Comparison of ENCODE assay signal across 8 mouse cellular contexts in genomic region chr7:92742774-92743173, GRCm38 (mm10). TPM values are rescaled to one million over a fixed set of nuclear protein-coding genes. Genes with fewer than 3 reads are reported as not detected.
DNase-seq lines count a peak whose midpoint lies in the region; ATAC-seq and TF ChIP-seq lines count a peak whose summit lies in the region.

No protein-coding gene starts in this region.

- DNase-seq in lung, embryonic 14.5 days = peak; percentile 56
- DNase-seq in lung, postnatal 14 days = no peak
- peak; percentile 15 for DNase-seq in embryonic facial prominence, embryonic 10.5 days (ENCODE audit: low spot score)
- DNase-seq in liver, postnatal 0 days = peak; percentile 45
- DNase-seq in stomach, postnatal 0 days (ENCODE audit: low spot score) = peak; percentile 20
- no peak for DNase-seq in right cerebral cortex, postnatal 10 days (ENCODE audit: low spot score in 2 of 2)
- DNase-seq in urinary bladder, postnatal 10 days (ENCODE audit: low spot score) = no peak

- H3K9ac ChIP-seq in lung, embryonic 14.5 days = peak overlapping the region; percentile 59
- peak overlapping the region; percentile 65 for H3K9ac ChIP-seq in hindbrain, embryonic 15.5 days
- H3K9ac ChIP-seq in liver, postnatal 0 days (replicated peaks) = peak overlapping the region; percentile 98
- peak overlapping the region; percentile 56; the same call in 1 of the 2 replicates for H3K9ac ChIP-seq in stomach, postnatal 0 days (ENCODE audit: low read length)

- H3K27ac ChIP-seq in lung, embryonic 14.5 days (ENCODE audit: low read depth) = no peak overlapping the region
- H3K27ac ChIP-seq in embryonic facial prominence, embryonic 10.5 days (replicated peaks) = peak overlapping the region; percentile 98; the same call in 1 of the 2 replicates
- peak overlapping the region; percentile 78 for H3K27ac ChIP-seq in hindbrain, embryonic 15.5 days (replicated peaks)
- H3K27ac ChIP-seq in liver, postnatal 0 days (ENCODE audit: low read depth) = peak overlapping the region; percentile 69
- H3K27ac ChIP-seq in stomach, postnatal 0 days (replicated peaks) = peak overlapping the region; percentile 49

- ATAC-seq in lung, embryonic 14.5 days (ENCODE audit: insufficient read depth) = no peak
- no peak for ATAC-seq in hindbrain, embryonic 15.5 days (ENCODE audit: low FRiP score, low read depth)
- ATAC-seq in liver, postnatal 0 days = peak; percentile 35
- no peak for ATAC-seq in stomach, postnatal 0 days (ENCODE audit: low FRiP score, low TSS enrichment)

- peak; percentile 93 for TF ChIP-seq EP300 in liver, postnatal 0 days (IDR thresholded peaks at IDR 0.05; ENCODE audit: low read depth)
- no peak for TF ChIP-seq EP300 in stomach, postnatal 0 days (optimal IDR thresholded peaks at IDR 0.05)

- peaks cover 17% of the 10 kb centered on the region for H3K36me3 ChIP-seq in lung, embryonic 14.5 days (ENCODE audit: insufficient read depth)
- peaks cover 16% of the 10 kb centered on the region for H3K36me3 ChIP-seq in embryonic facial prominence, embryonic 10.5 days (replicated peaks)
- 0 out of 2 replicates have a peak, but pooled peaks cover 3% of the 10 kb centered on the region for H3K36me3 ChIP-seq in hindbrain, embryonic 15.5 days
- H3K36me3 ChIP-seq in liver, postnatal 0 days (replicated peaks; ENCODE audit: insufficient read depth, low read length) = peaks cover 9% of the 10 kb centered on the region
- H3K36me3 ChIP-seq in stomach, postnatal 0 days (ENCODE audit: control insufficient read depth, insufficient read depth, low read length) = no peaks in the 10 kb centered on the region

- TF ChIP-seq CTCF in lung, embryonic 14.5 days (IDR thresholded peaks at IDR 0.05; ENCODE audit: low read depth) = no peak
- no peak for TF ChIP-seq CTCF in liver, postnatal 0 days (IDR thresholded peaks at IDR 0.05; ENCODE audit: low read depth)
- TF ChIP-seq CTCF in stomach, postnatal 0 days (IDR thresholded peaks at IDR 0.05; ENCODE audit: low read depth) = no peak

- H3K4me1 ChIP-seq in lung, embryonic 14.5 days (ENCODE audit: insufficient read depth) = peaks cover 6% of the 10 kb centered on the region; the same call in 1 of the 2 replicates
- peaks cover 38% of the 10 kb centered on the region for H3K4me1 ChIP-seq in embryonic facial prominence, embryonic 10.5 days
- peaks cover 44% of the 10 kb centered on the region for H3K4me1 ChIP-seq in hindbrain, embryonic 15.5 days (replicated peaks)
- H3K4me1 ChIP-seq in liver, postnatal 0 days (ENCODE audit: insufficient read depth) = peaks cover 19% of the 10 kb centered on the region
- H3K4me1 ChIP-seq in stomach, postnatal 0 days (replicated peaks; ENCODE audit: control insufficient read depth, insufficient read depth) = no peaks in the 10 kb centered on the region

- peak overlapping the region; percentile 87 for H3K4me3 ChIP-seq in lung, embryonic 14.5 days (ENCODE audit: low read depth, low read length)
- H3K4me3 ChIP-seq in embryonic facial prominence, embryonic 10.5 days = peak overlapping the region; percentile 86
- H3K4me3 ChIP-seq in hindbrain, embryonic 15.5 days = peak overlapping the region; percentile 73
- peak overlapping the region; percentile 94 for H3K4me3 ChIP-seq in liver, postnatal 0 days (ENCODE audit: low read depth, low read length)
- H3K4me3 ChIP-seq in stomach, postnatal 0 days (ENCODE audit: low read depth, low read length) = peak overlapping the region; percentile 82

- H3K9me3 ChIP-seq in lung, embryonic 14.5 days (ENCODE audit: low read depth, low read length) = no peaks in the 10 kb centered on the region
- no peaks in the 10 kb centered on the region for H3K9me3 ChIP-seq in embryonic facial prominence, embryonic 10.5 days
- no peaks in the 10 kb centered on the region for H3K9me3 ChIP-seq in hindbrain, embryonic 15.5 days
- H3K9me3 ChIP-seq in liver, postnatal 0 days (ENCODE audit: low read length) = no peaks in the 10 kb centered on the region
- no peaks in the 10 kb centered on the region for H3K9me3 ChIP-seq in stomach, postnatal 0 days (ENCODE audit: control insufficient read depth, low read length)

- WGBS in lung, embryonic 14.5 days = 1% methylated on average over 6 of the region's 6 CpGs
- WGBS in embryonic facial prominence, embryonic 10.5 days = 4% methylated on average over 6 of the region's 6 CpGs
- WGBS in hindbrain, embryonic 15.5 days = under 1% methylated on average over 6 of the region's 6 CpGs
- 3% methylated on average over 6 of the region's 6 CpGs for WGBS in liver, postnatal 0 days (ENCODE audit: insufficient replicate concordance)
- under 1% methylated on average over 6 of the region's 6 CpGs for WGBS in stomach, postnatal 0 days

- peak overlapping the region; percentile 91 for H3K4me2 ChIP-seq in lung, embryonic 14.5 days
- peak overlapping the region; percentile 72 for H3K4me2 ChIP-seq in hindbrain, embryonic 15.5 days
- H3K4me2 ChIP-seq in liver, postnatal 0 days (ENCODE audit: low read depth, low read length) = peak overlapping the region; percentile 87
- peak overlapping the region; percentile 81 for H3K4me2 ChIP-seq in stomach, postnatal 0 days (replicated peaks; ENCODE audit: low read depth)

- no peaks in the 10 kb centered on the region for H3K27me3 ChIP-seq in lung, embryonic 14.5 days (ENCODE audit: insufficient read depth, low read length)
- 0 out of 2 replicates have a peak, but pooled peaks cover 8% of the 10 kb centered on the region for H3K27me3 ChIP-seq in embryonic facial prominence, embryonic 10.5 days (replicated peaks; ENCODE audit: low read depth, poor library complexity, severe bottlenecking)
- H3K27me3 ChIP-seq in hindbrain, embryonic 15.5 days = no peaks in the 10 kb centered on the region
- H3K27me3 ChIP-seq in liver, postnatal 0 days (ENCODE audit: insufficient read depth, low read length) = no peaks in the 10 kb centered on the region
- H3K27me3 ChIP-seq in stomach, postnatal 0 days (ENCODE audit: control insufficient read depth, insufficient read depth, low read length) = no peaks in the 10 kb centered on the region

RNA-seq across cellular contexts. Expression of gene Rab30, which starts 1.4 kb away (rescaled TPM):
- 5.6 and 6.5 TPM in 2 replicates for polyA plus RNA-seq in lung, embryonic 14.5 days (2014; fragmentation: Nextera tagmentation; extraction: Ambion mirVana)
- polyA plus RNA-seq in embryonic facial prominence, embryonic 10.5 days (2016; fragmentation: Nextera tagmentation; extraction: Ambion mirVana) = 9.1 and 12.3 TPM in 2 replicates
- 18.6 and 21.1 TPM in 2 replicates for polyA plus RNA-seq in hindbrain, embryonic 15.5 days (2015; fragmentation: Nextera tagmentation; extraction: Ambion mirVana)
- polyA plus RNA-seq in liver, postnatal 0 days (2015; fragmentation: Nextera tagmentation; extraction: Ambion mirVana) = 28.8 and 28.9 TPM in 2 replicates
- 12.1 and 13.3 TPM in 2 replicates for polyA plus RNA-seq in stomach, postnatal 0 days (2015; fragmentation: Nextera tagmentation; extraction: Ambion mirVana)

Comparison
In these comparisons a context has a peak if more than half of its experiments do, and no peak if none do; other contexts are left out.
1. DNase-seq: peak in lung, embryonic 14.5 days (single experiment), embryonic facial prominence, embryonic 10.5 days (single experiment), liver, postnatal 0 days (single experiment) and stomach, postnatal 0 days (single experiment); none in lung, postnatal 14 days (single experiment), right cerebral cortex, postnatal 10 days (0 of 2) and urinary bladder, postnatal 10 days (single experiment).
2. Peak in every context shown above with its lines, with median percentiles within 50 percentile points of each other: H3K4me2 ChIP-seq, H3K4me3 ChIP-seq and H3K9ac ChIP-seq.